Mouse (Mus musculus): ENCODE measurements at regions not wholly inside any gene's neighbourhood (a gene's known extent, or its start where the extent isn't known, plus 50 kb on each side); places are given as distances from the start of the nearest gene placed in this dataset.

- ATAC-seq (replicated peaks; ENCODE audit: low FRiP score, low TSS enrichment, low read depth) (no peak), DNase-seq (ENCODE audit: low spot score) (no peak)
- Histone ChIP-seq H3K27ac (ENCODE audit: low read depth) (no peak overlapping the region), H3K4me1 (replicated peaks; ENCODE audit: control insufficient read depth, insufficient read depth, low read length) (no peaks in the 10 kb centered on the region), H3K4me2 (ENCODE audit: low read length) (no peak overlapping the region), H3K27me3 (replicated peaks; ENCODE audit: control insufficient read depth, insufficient read depth, low read length) (no peaks in the 10 kb centered on the region), H3K36me3 (ENCODE audit: control insufficient read depth, insufficient read depth, low read length) (no peaks in the 10 kb centered on the region), H3K9me3 (ENCODE audit: control insufficient read depth, low read length) (0 out of 2 replicates have a peak, but pooled peaks cover 4% of the 10 kb centered on the region), H3K9ac (ENCODE audit: low read length) (no peak overlapping the region), H3K4me3 (ENCODE audit: low read depth, low read length) (no peak overlapping the region)
- WGBS = 40% methylated on average over 3 of the region's 3 CpGs
Observed at GRCm38 (mm10) chr7:74072632-74073031, 59.1 kb upstream of the St8sia2 start.

GRCm38 (mm10) chr7:74070836-74071235 is 57.3 kb upstream of the St8sia2 start:
- H3K9ac ChIP-seq (ENCODE audit: low read length) = no peak overlapping the region
- no peaks in the 10 kb centered on the region for H3K27me3 ChIP-seq (replicated peaks; ENCODE audit: control insufficient read depth, insufficient read depth, low read length)
- no peaks in the 10 kb centered on the region for H3K4me1 ChIP-seq (replicated peaks; ENCODE audit: control insufficient read depth, insufficient read depth, low read length)
- 92% methylated on average over 2 of the region's 2 CpGs for WGBS
- ATAC-seq (replicated peaks; ENCODE audit: low FRiP score, low TSS enrichment, low read depth) (no peak), DNase-seq (ENCODE audit: low spot score) (no peak)
- no peak overlapping the region for H3K27ac ChIP-seq (ENCODE audit: low read depth)
- no peak overlapping the region for H3K4me3 ChIP-seq (ENCODE audit: low read depth, low read length)
- H3K9me3 ChIP-seq (ENCODE audit: control insufficient read depth, low read length) = 0 out of 2 replicates have a peak, but pooled peaks cover 4% of the 10 kb centered on the region
- no peaks in the 10 kb centered on the region for H3K36me3 ChIP-seq (ENCODE audit: control insufficient read depth, insufficient read depth, low read length)
- H3K4me2 ChIP-seq (ENCODE audit: low read length) = no peak overlapping the region

GRCm38 (mm10) chr7:74065449-74066099 is 52.1 kb upstream of the St8sia2 start:
- ATAC-seq (replicated peaks; ENCODE audit: low FRiP score, low TSS enrichment, low read depth) = no peak
- no peaks in the 10 kb centered on the region for H3K9me3 ChIP-seq (ENCODE audit: control insufficient read depth, low read length)
- no peaks in the 10 kb centered on the region for H3K27me3 ChIP-seq (replicated peaks; ENCODE audit: control insufficient read depth, insufficient read depth, low read length)
- DNase-seq (ENCODE audit: low spot score) = no peak
- 56% methylated on average over 4 of the region's 4 CpGs for WGBS
- H3K9ac ChIP-seq (ENCODE audit: low read length) = no peak overlapping the region
- peaks cover 6% of the 10 kb centered on the region; the same call in 1 of the 2 replicates for H3K4me1 ChIP-seq (replicated peaks; ENCODE audit: control insufficient read depth, insufficient read depth, low read length)
- no peak overlapping the region for H3K4me2 ChIP-seq (ENCODE audit: low read length)
- no peak overlapping the region for H3K4me3 ChIP-seq (ENCODE audit: low read depth, low read length)
- H3K36me3 ChIP-seq (ENCODE audit: control insufficient read depth, insufficient read depth, low read length) = no peaks in the 10 kb centered on the region
- no peak overlapping the region for H3K27ac ChIP-seq (ENCODE audit: low read depth)

Data from intestine, embryonic 14.5 days (tissue).